Mouse (Mus musculus) liver, adult 2 months (tissue): ENCODE results near the gene Slc5a5. TPM values are rescaled to one million over a fixed set of nuclear protein-coding genes. Genes with fewer than 3 reads are reported as not detected.

Experiments
- DNase-seq: peaks from one replicate; pipeline ENCODE4 v3.0.0-alpha.2; 2011; ENCODE audit warnings: low read depth, low spot score; ENCODE audit errors: extremely low read depth
- H3K27ac ChIP-seq: fragments of 200-500 bp; replicated peaks from 2 replicates; pipeline ENCODE4 v1.5.1; 2012; ENCODE audit warnings: low read depth, mild to moderate bottlenecking, control low read depth, inconsistent platforms, low read length; ENCODE audit not compliant: insufficient read depth
- H3K27me3 ChIP-seq: fragments of 200-500 bp; 2 replicates; pipeline ENCODE4 v1.6.1; 2012; ENCODE audit warnings: mild to moderate bottlenecking, moderate library complexity, low read length, inconsistent platforms; ENCODE audit not compliant: control insufficient read depth, insufficient read depth
- H3K36me3 ChIP-seq: fragments of 200-500 bp; 2 replicates; pipeline ENCODE4 v1.6.1; 2012; ENCODE audit warnings: low read length, inconsistent platforms; ENCODE audit not compliant: control insufficient read depth, insufficient read depth
- H3K4me1 ChIP-seq: fragments of 200-500 bp; 2 replicates; pipeline ENCODE4 v1.6.1; 2011; ENCODE audit warnings: low read length; ENCODE audit not compliant: control insufficient read depth, insufficient read depth
- H3K4me3 ChIP-seq: fragments of 200-500 bp; 2 replicates; pipeline ENCODE4 v1.5.1; 2011; ENCODE audit warnings: low read depth, mild to moderate bottlenecking, control low read depth, low read length, moderate library complexity; ENCODE audit not compliant: insufficient read depth
- H3K79me2 ChIP-seq: fragments of 200-500 bp; 2 replicates; pipeline ENCODE4 v1.6.1; 2012; ENCODE audit warnings: inconsistent platforms, mild to moderate bottlenecking, low read length, moderate library complexity; ENCODE audit not compliant: control insufficient read depth, insufficient read depth
- H3K9ac ChIP-seq: fragments of 200-500 bp; 2 replicates; pipeline ENCODE4 v1.6.1; 2012; ENCODE audit warnings: low read depth, mild to moderate bottlenecking, control low read depth, inconsistent platforms, low read length
- CTCF ChIP-seq: fragments of 200-500 bp; IDR thresholded peaks from 2 replicates; pipeline ENCODE4 v1.5.1; 2011; ENCODE audit warnings: low read depth, low read length, control low read depth
- POLR2A ChIP-seq: fragments of 200-500 bp; IDR thresholded peaks from 2 replicates; pipeline ENCODE4 v1.6.1; 2011; ENCODE audit warnings: low read length, control low read depth; ENCODE audit not compliant: insufficient read depth; ENCODE audit errors: extremely low read depth
- WGBS: fragments of 180-500 bp; shearing (Covaris S2); methylation state at CpG from one replicate; pipeline ENCODE4 v1.1.7; 2018; 5-methylcytosine and 5-hydroxymethylcytosine counted together
- polyA plus RNA-seq: library from polyadenylated mRNA; depleted of rRNA; stranded (reverse); fragments of >200 nt; gene quantifications from 2 replicates; pipeline ENCODE4 v1.2.3, GENCODE M21; 2012
- total RNA-seq: library from RNA; depleted of rRNA; stranded (reverse); fragments of >200 nt; gene quantifications from 2 replicates; pipeline ENCODE4 v1.2.3, GENCODE M21; 2014

The Slc5a5 gene
- total and polyA plus RNA-seq, 2 experiments, result not detected

DNA sequence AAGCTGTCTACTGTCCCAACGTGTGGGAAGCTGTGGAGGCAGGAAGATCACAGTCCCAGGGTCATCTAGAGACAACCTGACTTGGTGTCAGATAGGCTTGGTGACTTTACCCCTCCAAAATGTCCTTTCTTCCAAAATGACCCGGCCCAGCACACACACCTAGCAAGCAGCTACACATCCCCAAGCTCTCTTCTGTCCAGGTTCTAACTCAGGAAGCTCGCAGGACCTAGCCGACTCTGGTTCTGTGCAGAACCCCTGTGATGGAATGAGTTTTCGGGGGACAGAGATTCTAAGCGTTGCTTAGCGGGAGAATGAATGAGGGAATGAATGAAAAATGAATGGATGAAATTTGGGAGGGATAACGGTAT lies 12.9 kb upstream of the Slc5a5 start:
- no peak overlapping the region for H3K27ac ChIP-seq
- TF ChIP-seq POLR2A (no peak), CTCF (no peak)

GRCm38 (mm10) chr8:70904532-70904931 lies 12.0 kb upstream of the Slc5a5 start:
- 65% methylated on average over 4 of the region's 4 CpGs for WGBS
- DNase-seq, result peak; percentile 58
- Histone ChIP-seq H3K4me1 (peaks cover 6% of the 10 kb centered on the region; the same call in 1 of the 2 replicates), H3K27ac (no peak overlapping the region), H3K9ac (no peak overlapping the region), H3K79me2 (no peaks in the 10 kb centered on the region), H3K27me3 (no peaks in the 10 kb centered on the region), H3K4me3 (no peak overlapping the region), H3K36me3 (no peaks in the 10 kb centered on the region)
- TF ChIP-seq CTCF, result no peak

More for the DNA sequence above, 12.9 kb upstream of the Slc5a5 start:
- no peaks in the 10 kb centered on the region for H3K27me3 ChIP-seq
- peaks cover 6% of the 10 kb centered on the region; the same call in 1 of the 2 replicates for H3K4me1 ChIP-seq
- no peaks in the 10 kb centered on the region for H3K36me3 ChIP-seq
- DNase-seq, result no peak
- peak overlapping the region; percentile 94 for H3K4me3 ChIP-seq
- 13% methylated on average over 8 of the region's 8 CpGs for WGBS
- no peak overlapping the region for H3K9ac ChIP-seq
- H3K79me2 ChIP-seq, result no peaks in the 10 kb centered on the region

- DNase-seq, result no peak
- Histone ChIP-seq H3K79me2 (no peaks in the 10 kb centered on the region), H3K27me3 (no peaks in the 10 kb centered on the region), H3K4me1 (peaks cover 6% of the 10 kb centered on the region; the same call in 1 of the 2 replicates), H3K27ac (no peak overlapping the region), H3K4me3 (no peak overlapping the region), H3K9ac (no peak overlapping the region), H3K36me3 (no peaks in the 10 kb centered on the region)
- TF ChIP-seq CTCF (no peak), POLR2A (no peak)
Measured at GRCm38 (mm10) chr8:70903582-70903981, 11.0 kb upstream of the Slc5a5 start.

DNA sequence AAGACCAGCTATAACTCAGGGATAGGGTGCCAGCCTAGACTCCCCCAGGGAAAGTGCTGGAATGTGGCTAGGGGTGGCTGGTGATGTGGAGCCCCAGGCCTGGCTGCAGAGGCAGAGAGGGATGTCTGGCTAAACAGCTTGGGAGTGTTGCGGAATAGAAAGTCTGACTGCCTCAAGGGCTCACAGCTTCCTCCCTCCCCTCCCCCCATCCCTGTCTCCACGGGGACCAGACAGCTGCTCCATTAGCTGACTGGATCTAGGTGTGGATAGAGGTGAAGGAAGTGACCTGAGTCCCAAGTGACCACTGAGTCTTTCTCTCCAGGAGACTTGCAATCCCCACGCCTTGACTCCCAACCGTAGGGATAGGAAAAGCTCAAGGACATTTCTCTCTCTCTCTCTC lies 10.6 kb upstream of the Slc5a5 start:
- no peak for DNase-seq
- 60% methylated on average over 4 of the region's 4 CpGs for WGBS
- TF ChIP-seq CTCF (no peak), POLR2A (no peak)
- H3K4me3 ChIP-seq, result no peak overlapping the region
- H3K36me3 ChIP-seq, result no peaks in the 10 kb centered on the region
- H3K27ac ChIP-seq, result no peak overlapping the region
- no peaks in the 10 kb centered on the region for H3K79me2 ChIP-seq
- no peaks in the 10 kb centered on the region for H3K27me3 ChIP-seq
- no peak overlapping the region for H3K9ac ChIP-seq
- H3K4me1 ChIP-seq, result peaks cover 8% of the 10 kb centered on the region

DNA sequence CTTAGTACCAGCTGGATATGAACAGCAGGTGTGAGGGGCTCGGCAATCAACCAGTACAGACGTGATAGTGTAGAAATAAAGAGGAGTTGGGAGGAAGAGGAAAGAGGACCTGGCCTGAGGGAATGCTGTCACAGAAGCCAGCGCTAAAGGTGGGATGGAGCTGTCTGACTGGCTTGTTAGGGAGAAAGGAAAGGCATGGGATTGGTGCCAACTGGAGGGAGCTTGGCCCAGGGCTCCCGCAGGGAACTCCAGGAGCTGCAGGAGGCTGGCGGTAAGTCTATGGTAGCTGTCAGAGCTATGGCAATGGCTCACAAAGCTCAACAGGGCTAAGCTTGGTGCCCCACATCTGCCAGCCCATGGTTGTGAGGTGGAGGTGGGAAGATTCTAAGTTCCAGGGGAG lies 9.7 kb upstream of the Slc5a5 start:
- Histone ChIP-seq H3K4me1 (peaks cover 8% of the 10 kb centered on the region), H3K27ac (no peak overlapping the region), H3K36me3 (no peaks in the 10 kb centered on the region), H3K27me3 (no peaks in the 10 kb centered on the region), H3K4me3 (no peak overlapping the region), H3K9ac (no peak overlapping the region), H3K79me2 (no peaks in the 10 kb centered on the region)
- no peak for DNase-seq
- 54% methylated on average over 5 of the region's 5 CpGs for WGBS
- TF ChIP-seq POLR2A, result no peak
- no peak for TF ChIP-seq CTCF

DNA sequence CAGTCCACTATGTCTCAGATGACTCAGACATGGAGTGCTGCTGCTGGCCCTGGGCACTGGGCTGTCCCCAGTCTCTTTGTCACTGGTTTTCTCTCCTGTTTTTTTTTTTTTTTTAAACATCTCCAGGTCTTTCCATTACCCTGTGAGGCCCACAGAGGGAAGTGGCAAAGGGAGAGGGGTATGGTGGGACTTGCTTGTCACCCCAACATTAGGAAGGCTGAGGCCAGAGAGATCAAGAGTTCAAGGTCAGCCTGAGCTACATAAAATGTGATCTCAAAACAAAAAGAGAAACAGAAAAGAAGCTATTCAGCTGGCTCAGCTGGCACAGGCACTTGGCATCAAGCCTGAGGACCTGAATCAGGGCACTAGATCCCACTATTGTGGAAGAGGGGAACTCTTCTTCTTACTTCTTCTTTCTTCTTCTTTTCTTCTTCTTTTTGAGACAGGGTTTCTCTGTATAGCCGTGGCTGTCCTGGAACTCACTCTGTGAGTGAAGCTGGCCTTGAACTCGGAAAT lies 8.4 kb upstream of the Slc5a5 start:
- TF ChIP-seq POLR2A, result no peak
- no peak for TF ChIP-seq CTCF
- H3K27ac ChIP-seq, result no peak overlapping the region
- H3K4me1 ChIP-seq, result peaks cover 5% of the 10 kb centered on the region
- H3K9ac ChIP-seq, result no peak overlapping the region
- no peak for DNase-seq
- peaks cover 10% of the 10 kb centered on the region; the same call in 1 of the 2 replicates for H3K79me2 ChIP-seq
- no peaks in the 10 kb centered on the region for H3K36me3 ChIP-seq
- 86% methylated on average over 2 of the region's 2 CpGs for WGBS
- no peaks in the 10 kb centered on the region for H3K27me3 ChIP-seq
- H3K4me3 ChIP-seq, result no peak overlapping the region
